Mouse (Mus musculus) brown adipose tissue, adult 24 weeks (tissue): ENCODE measurements around the gene Ankrd34a. TPM values are rescaled to one million over a fixed set of nuclear protein-coding genes. Genes with fewer than 3 reads are reported as not detected.
"Not testable (repeated sequence)": the region's sequence is repeated elsewhere in the genome, so short reads cannot be mapped to it uniquely, and the experiment has no call there.

Source experiments
- H3K27ac ChIP-seq: fragments of 200-500 bp; replicated peaks from 2 replicates; pipeline ENCODE4 v1.5.1; 2012; ENCODE audit warnings: low read depth, mild to moderate bottlenecking, low read length
- H3K4me1 ChIP-seq: fragments of 200-500 bp; 2 replicates; pipeline ENCODE4 v1.6.1; 2012; ENCODE audit warnings: low read length, mixed read lengths; ENCODE audit not compliant: control insufficient read depth, insufficient read depth, insufficient read length
- H3K4me3 ChIP-seq: fragments of 200-500 bp; 2 replicates; pipeline ENCODE4 v1.5.1; 2012; ENCODE audit warnings: low read depth, mild to moderate bottlenecking, low read length, moderate library complexity; ENCODE audit not compliant: insufficient read depth
- polyA plus RNA-seq: library from polyadenylated mRNA; stranded (reverse); fragments of >200 nt; gene quantifications from 2 replicates; pipeline ENCODE4 v1.2.4, GENCODE M21; 2012; ENCODE audit not compliant: missing spikeins, insufficient read depth, insufficient read length

Ankrd34a gene
- polyA plus RNA-seq, 1 experiment = not detected

GRCm38 (mm10) chr3:96601941-96602703 lies 5.7 kb downstream of the Ankrd34a start:
- peak overlapping the region; percentile 67 for H3K4me3 ChIP-seq
- H3K27ac ChIP-seq = peak overlapping the region; percentile 70
- no peaks in the 10 kb centered on the region for H3K4me1 ChIP-seq

GRCm38 (mm10) chr3:96602704-96603084 lies 6.3 kb downstream of the Ankrd34a start:
- Histone ChIP-seq H3K4me1 (no peaks in the 10 kb centered on the region), H3K27ac (peak overlapping the region; percentile 70), H3K4me3 (peak overlapping the region; percentile 16)

DNA sequence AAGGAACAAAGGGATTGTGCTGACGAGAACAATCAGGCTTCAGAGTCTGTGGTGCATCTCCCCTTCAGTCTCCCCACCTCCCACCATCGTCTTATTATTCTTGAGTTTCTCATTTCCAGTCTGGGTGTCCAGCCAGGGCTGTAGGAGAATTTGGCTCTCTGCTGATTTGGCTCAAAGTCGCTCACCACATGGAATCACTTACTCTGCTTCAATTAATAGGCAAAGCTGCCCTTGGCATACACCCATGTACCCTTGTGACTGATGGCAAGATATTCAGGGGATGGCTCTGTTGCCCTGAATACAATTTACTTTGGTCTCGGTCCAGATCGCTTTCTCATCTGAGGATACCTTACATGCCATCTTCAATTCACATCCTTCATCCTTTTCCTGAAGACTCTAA lies 6.9 kb downstream of the Ankrd34a start:
- Histone ChIP-seq H3K4me1 (no peaks in the 10 kb centered on the region), H3K4me3 (no peak overlapping the region), H3K27ac (no peak overlapping the region)

DNA sequence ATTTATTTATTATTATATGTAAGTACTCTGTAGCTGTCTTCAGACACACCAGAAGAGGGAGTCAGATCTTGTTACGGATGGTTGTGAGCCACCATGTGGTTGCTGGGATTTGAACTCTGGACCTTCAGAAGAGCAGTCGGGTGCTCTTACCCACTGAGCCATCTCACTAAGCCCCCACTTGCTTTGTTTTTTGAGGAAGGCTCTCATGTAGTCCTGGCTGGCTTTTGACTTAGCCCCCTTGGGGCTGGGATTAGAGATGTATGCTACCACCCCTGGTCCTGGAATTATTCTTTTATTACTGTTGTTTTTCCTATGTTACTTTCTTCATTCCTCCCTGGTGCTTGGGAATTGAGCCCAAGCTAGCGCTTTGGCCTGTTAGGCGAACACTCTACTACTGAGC lies 9.6 kb downstream of the Ankrd34a start:
- H3K4me3 ChIP-seq, H3K27ac ChIP-seq, H3K4me1 ChIP-seq: not testable (repeated sequence)

DNA sequence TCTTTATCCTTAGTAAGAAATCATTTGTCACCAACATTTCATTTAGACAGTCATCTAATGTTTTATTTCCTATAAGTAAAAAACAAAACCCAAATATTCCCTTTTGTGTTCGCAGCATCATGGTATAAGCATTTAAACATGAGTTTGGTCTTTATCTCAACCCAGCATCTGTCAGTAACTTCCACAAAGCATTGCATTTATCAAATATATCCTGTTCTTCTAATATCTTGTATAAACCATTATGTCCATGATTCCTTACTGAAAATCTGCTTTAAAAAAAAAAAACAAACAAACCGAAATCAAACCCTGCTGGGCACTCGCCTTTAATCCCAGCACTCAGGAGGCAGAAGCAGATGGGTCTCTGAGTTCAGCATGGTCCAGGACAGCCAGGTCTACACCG lies 10.2 kb downstream of the Ankrd34a start:
- Histone ChIP-seq H3K4me1 (no peaks in the 10 kb centered on the region), H3K27ac (no peak overlapping the region), H3K4me3 (no peak overlapping the region)

DNA sequence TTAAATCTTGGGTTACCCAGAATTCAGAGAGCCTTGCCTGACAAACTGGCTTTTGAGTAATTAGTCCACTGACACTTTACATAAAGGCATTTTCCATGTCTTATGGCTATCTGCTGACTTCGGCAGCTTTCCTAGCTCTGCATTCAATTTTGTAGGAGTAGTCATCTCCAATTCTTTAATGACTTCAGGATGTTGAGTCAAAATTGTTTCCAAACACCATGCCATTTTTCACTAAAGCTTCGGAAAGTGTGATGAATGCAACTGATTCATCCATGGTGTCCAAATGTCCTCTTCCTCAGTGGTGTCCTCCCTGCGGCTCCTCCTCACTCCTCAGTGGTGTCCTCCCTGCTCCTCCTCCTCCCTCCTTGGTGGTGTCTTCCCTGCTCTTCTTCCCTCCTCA lies 21.5 kb downstream of the Ankrd34a start:
- Histone ChIP-seq H3K27ac (no peak overlapping the region), H3K4me1 (no peaks in the 10 kb centered on the region), H3K4me3 (no peak overlapping the region)

DNA sequence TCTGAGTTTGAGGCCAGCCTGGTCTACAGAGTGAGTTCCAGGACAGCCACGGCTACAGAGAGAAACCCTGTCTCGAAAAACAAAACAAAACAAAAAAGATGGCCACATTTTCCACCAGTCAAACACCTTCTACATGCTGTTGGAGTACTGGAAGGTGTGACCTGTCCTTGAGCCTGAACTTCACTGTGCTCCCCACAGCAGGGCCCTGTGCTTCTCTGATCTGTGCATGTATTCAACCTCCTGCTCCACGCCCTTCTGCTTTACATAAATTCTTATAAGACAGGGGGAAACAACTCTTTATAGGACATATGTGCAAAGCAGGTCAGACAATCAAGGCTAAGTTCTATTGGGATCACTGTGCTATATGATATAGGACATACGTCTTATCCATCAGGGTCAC lies 26.8 kb downstream of the Ankrd34a start:
- no peak overlapping the region for H3K27ac ChIP-seq

DNA sequence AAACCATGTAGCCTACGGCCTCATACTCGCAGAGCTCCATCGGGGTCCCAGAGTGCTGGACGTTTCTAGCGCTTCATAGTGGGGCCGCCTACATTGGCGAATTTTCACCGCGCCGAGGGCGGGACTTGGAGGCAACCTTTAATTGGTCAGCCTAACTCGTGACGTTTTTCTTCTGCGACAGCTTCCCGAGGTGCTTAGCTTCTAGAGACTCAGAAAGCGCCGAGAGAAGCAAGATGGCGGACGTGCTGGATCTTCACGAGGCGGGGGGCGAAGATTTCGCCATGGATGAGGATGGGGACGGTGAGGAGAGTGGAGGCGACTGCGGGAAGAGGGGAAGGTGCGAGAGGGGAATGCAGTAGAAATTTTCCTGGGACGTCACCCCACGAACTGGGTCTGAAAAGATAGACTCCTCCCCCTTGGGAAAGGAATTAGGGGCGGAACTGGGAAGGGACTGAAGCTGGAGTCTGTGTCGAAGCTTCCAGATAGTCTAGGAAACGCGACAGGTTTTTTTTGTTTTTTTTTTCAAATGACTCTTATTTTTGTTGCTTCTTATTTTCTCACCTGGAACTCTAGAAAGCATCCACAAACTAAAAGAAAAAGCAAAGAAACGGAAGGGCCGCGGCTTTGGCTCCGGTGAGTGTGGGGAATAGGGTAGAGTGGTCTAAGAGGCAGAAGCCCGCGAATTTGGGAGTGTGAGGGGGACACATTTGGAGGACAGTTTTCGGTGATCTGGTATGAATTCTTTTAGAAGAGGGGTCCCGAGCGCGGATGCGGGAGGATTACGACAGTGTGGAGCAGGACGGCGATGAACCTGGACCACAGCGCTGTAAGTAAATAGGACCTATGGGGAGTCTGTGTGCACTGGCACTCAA lies 33.5 kb downstream of the Ankrd34a start, which contains the start of gene Rbm8a:
Rbm8a (plus strand) TSS at position 205 of the 872 bp plus-strand sequence.
- Histone ChIP-seq H3K4me1 (0 out of 2 replicates have a peak, but pooled peaks cover 2% of the 10 kb centered on the region), H3K4me3 (peak within 1 kb of the TSS; percentile 90)

More for the DNA sequence above, 26.8 kb downstream of the Ankrd34a start:
- Histone ChIP-seq H3K4me1 (no peaks in the 10 kb centered on the region), H3K4me3 (no peak overlapping the region)

DNA sequence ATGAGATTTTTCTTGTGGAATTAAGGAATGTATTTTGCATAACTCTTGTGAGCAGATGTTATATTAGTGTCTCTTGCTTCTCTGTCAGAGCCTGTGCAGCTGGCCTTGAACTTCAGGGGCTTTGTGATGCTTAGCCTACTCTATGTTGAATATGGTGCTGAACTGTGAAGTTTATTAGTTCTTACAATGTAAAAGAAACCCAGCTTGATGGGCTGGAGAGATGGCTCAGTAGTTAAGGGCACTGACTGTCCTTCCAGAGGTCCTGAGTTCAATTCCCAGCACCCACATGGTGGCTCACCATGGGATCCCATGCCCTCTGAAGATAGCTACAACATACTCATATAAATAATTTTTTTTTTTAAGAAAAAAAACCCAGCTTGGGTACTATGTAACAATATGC lies 35.6 kb downstream of the Ankrd34a start:
- Histone ChIP-seq H3K27ac (no peak overlapping the region), H3K4me1 (0 out of 2 replicates have a peak, but pooled peaks cover 2% of the 10 kb centered on the region), H3K4me3 (no peak overlapping the region)

More for the DNA sequence above, 33.5 kb downstream of the Ankrd34a start, which contains the start of gene Rbm8a:
- H3K27ac ChIP-seq = peak within 1 kb of the TSS; percentile 98

- Histone ChIP-seq H3K4me3 (no peak overlapping the region), H3K4me1 (0 out of 2 replicates have a peak, but pooled peaks cover 2% of the 10 kb centered on the region), H3K27ac (no peak overlapping the region)
These were observed 37.6 kb downstream of the Ankrd34a start for GRCm38 (mm10) chr3:96634015-96634414.

- Histone ChIP-seq H3K27ac (peak within 1 kb of the TSS; percentile 71), H3K4me3 (peak within 1 kb of the TSS; percentile 76), H3K4me1 (0 out of 2 replicates have a peak, but pooled peaks cover 2% of the 10 kb centered on the region)
These were observed 38.8 kb downstream of the Ankrd34a start, which contains the start of the genes Pex11b and Gm42957 for GRCm38 (mm10) chr3:96634928-96635879. TSS of gene Pex11b (plus strand) at chr3:96635376. TSS of gene Gm42957 (plus strand) at chr3:96635474.

DNA sequence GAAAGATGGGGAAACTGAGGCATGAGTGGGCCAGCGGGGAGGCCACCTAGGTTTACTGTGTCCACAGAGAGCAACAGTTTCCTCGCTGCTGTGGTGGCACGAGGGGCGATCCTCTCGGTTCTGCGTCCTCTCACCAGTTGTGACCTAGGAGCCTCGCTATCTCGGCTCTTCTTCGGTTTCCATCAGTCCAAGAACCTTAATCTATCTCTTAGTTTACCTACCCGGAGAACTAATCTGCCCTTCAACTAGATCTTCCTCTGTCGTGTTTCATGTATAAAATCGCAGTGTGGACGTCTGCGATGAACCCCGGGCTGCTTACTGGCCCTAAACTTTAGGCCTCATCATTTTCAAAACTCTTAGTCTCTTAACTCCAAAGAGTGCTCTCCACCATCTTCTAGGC lies 39.5 kb downstream of the Ankrd34a start:
- H3K4me3 ChIP-seq = peak overlapping the region; percentile 76
- peak overlapping the region; percentile 36; the same call in 1 of the 2 replicates for H3K27ac ChIP-seq

DNA sequence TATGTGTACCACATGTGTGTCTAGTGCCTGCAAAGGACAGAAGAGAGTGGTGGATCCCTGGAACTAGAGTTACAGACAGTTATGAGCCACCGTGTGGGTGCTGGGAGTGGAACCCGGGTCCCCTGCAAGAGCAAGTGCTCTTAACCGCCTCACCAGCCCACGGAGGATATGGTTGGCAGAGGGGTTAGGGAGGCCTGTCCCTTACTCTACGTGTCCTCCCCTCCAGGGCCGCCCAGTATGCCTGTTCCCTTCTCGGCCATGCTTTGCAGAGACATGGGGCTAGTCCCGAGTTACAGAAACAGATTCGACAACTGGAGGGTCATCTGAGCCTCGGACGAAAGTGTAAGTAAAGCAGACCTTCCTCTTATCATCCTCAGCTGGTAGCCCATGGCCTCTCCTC lies 40.0 kb downstream of the Ankrd34a start:
- H3K4me1 ChIP-seq = no peaks in the 10 kb centered on the region
- peak overlapping the region; percentile 76 for H3K4me3 ChIP-seq
- H3K27ac ChIP-seq = no peak overlapping the region

More for the DNA sequence above, 39.5 kb downstream of the Ankrd34a start:
- H3K4me1 ChIP-seq = no peaks in the 10 kb centered on the region

- H3K4me3 ChIP-seq = no peak overlapping the region
- no peak overlapping the region for H3K27ac ChIP-seq
- H3K4me1 ChIP-seq = no peaks in the 10 kb centered on the region
These were observed 42.8 kb downstream of the Ankrd34a start for GRCm38 (mm10) chr3:96639219-96639618.
